Mouse (Mus musculus) neural tube, embryonic 12.5 days (tissue): ENCODE data around the gene Selenop. TPM values are rescaled to one million over a fixed set of nuclear protein-coding genes. Genes with fewer than 3 reads are reported as not detected.

Experiments used
- ATAC-seq: fragments of 200-750 bp; cut with Nextera tagmentation; 2 replicates; pipeline ENCODE4 v1.8.0; 2017; ENCODE audit warnings: low read depth, mild to moderate bottlenecking, moderate TSS enrichment, moderate library complexity; ENCODE audit not compliant: low FRiP score
- H3K27ac ChIP-seq: fragments of 300-500 bp; sonication (generic); 2 replicates; pipeline ENCODE4 v1.5.1; 2016
- H3K27me3 ChIP-seq: fragments of 300-500 bp; sonication (generic); replicated peaks from 2 replicates; pipeline ENCODE4 v1.6.1; 2016; ENCODE audit warnings: mild to moderate bottlenecking
- H3K36me3 ChIP-seq: fragments of 300-500 bp; sonication (generic); 2 replicates; pipeline ENCODE4 v1.6.1; 2016; ENCODE audit warnings: mild to moderate bottlenecking
- H3K4me1 ChIP-seq: fragments of 300-500 bp; sonication (generic); 2 replicates; pipeline ENCODE4 v1.6.1; 2016
- H3K4me2 ChIP-seq: fragments of 300-500 bp; sonication (generic); replicated peaks from 2 replicates; pipeline ENCODE4 v1.6.1; 2016; ENCODE audit warnings: mild to moderate bottlenecking
- H3K4me3 ChIP-seq: fragments of 300-500 bp; sonication (generic); 2 replicates; pipeline ENCODE4 v1.5.1; 2016
- H3K9ac ChIP-seq: fragments of 300-500 bp; sonication (generic); 2 replicates; pipeline ENCODE4 v1.6.1; 2016; ENCODE audit warnings: mild to moderate bottlenecking
- H3K9me3 ChIP-seq: fragments of 300-500 bp; sonication (generic); 2 replicates; pipeline ENCODE4 v1.6.1; 2016; ENCODE audit warnings: mild to moderate bottlenecking
- WGBS: fragments of 180-500 bp; shearing (Covaris S2); methylation state at CpG from one replicate; pipeline ENCODE4 v1.1.7; 2016; 5-methylcytosine and 5-hydroxymethylcytosine counted together
- polyA plus RNA-seq: library from polyadenylated mRNA; unstranded; fragments of >200 nt; fragmentation: Nextera tagmentation; extraction: Ambion mirVana; gene quantifications from 2 replicates; pipeline ENCODE4 v1.2.1, GENCODE M21; 2016

Gene Selenop
- polyA plus RNA-seq, 1 experiment from 2014 or later: 94.4 TPM

GRCm38 (mm10) chr15:3312937-3313336 is 44.6 kb downstream of the Selenop start:
- ATAC-seq: no peak
- no peak overlapping the region for H3K4me3 ChIP-seq
- no peaks in the 10 kb centered on the region for H3K36me3 ChIP-seq
- no peak overlapping the region for H3K27ac ChIP-seq
- no peaks in the 10 kb centered on the region for H3K4me1 ChIP-seq
- no peak overlapping the region for H3K4me2 ChIP-seq
- no peak overlapping the region for H3K9ac ChIP-seq
- no peaks in the 10 kb centered on the region for H3K9me3 ChIP-seq
- H3K27me3 ChIP-seq: no peaks in the 10 kb centered on the region

- no peaks in the 10 kb centered on the region for H3K27me3 ChIP-seq
- no peak overlapping the region for H3K27ac ChIP-seq
- H3K36me3 ChIP-seq: 0 out of 2 replicates have a peak, but pooled peaks cover 2% of the 10 kb centered on the region
- H3K4me1 ChIP-seq: no peaks in the 10 kb centered on the region
- no peak for ATAC-seq
- H3K9me3 ChIP-seq: no peaks in the 10 kb centered on the region
- H3K4me2 ChIP-seq: no peak overlapping the region
- WGBS: 81% methylated on average over 2 of the region's 2 CpGs
- no peak overlapping the region for H3K9ac ChIP-seq
- no peak overlapping the region for H3K4me3 ChIP-seq
Measured at GRCm38 (mm10) chr15:3316617-3317016, 48.3 kb downstream of the Selenop start.

GRCm38 (mm10) chr15:3319929-3320328 is 51.6 kb downstream of the Selenop start:
- ATAC-seq: no peak
- Histone ChIP-seq H3K36me3 (0 out of 2 replicates have a peak, but pooled peaks cover 2% of the 10 kb centered on the region), H3K4me2 (no peak overlapping the region), H3K4me1 (no peaks in the 10 kb centered on the region), H3K4me3 (no peak overlapping the region), H3K9me3 (no peaks in the 10 kb centered on the region), H3K27ac (no peak overlapping the region; the same call in 1 of the 2 replicates), H3K9ac (no peak overlapping the region), H3K27me3 (no peaks in the 10 kb centered on the region)
- WGBS: 84% methylated on average over 9 of the region's 9 CpGs

GRCm38 (mm10) chr15:3323041-3323440 is 54.7 kb downstream of the Selenop start:
- H3K4me1 ChIP-seq: no peaks in the 10 kb centered on the region
- H3K27me3 ChIP-seq: no peaks in the 10 kb centered on the region
- H3K4me3 ChIP-seq: no peak overlapping the region
- 0 out of 2 replicates have a peak, but pooled peaks cover 2% of the 10 kb centered on the region for H3K36me3 ChIP-seq
- H3K27ac ChIP-seq: no peak overlapping the region
- H3K9me3 ChIP-seq: no peaks in the 10 kb centered on the region
- H3K9ac ChIP-seq: no peak overlapping the region
- H3K4me2 ChIP-seq: no peak overlapping the region
- ATAC-seq: no peak

Other genes with a start within 250 kb of the Selenop start
- gene Ccdc152, start 35.0 kb downstream of the Selenop start, polyA plus RNA-seq: 0.28 TPM in 1 of 2 replicates, not detected in the other